Mouse (Mus musculus): ENCODE measurements around the gene Cfap126.

The Cfap126 gene

GRCm38 (mm10) chr1:171122932-171123331 lies 9.2 kb downstream of the Cfap126 start:
- CTCF ChIA-PET: interaction anchor here (0.6 kb wide), 1 partner anchor 22 kb away, joined by 14 read pairs; no protein-coding TSS in a partner anchor

DNA sequence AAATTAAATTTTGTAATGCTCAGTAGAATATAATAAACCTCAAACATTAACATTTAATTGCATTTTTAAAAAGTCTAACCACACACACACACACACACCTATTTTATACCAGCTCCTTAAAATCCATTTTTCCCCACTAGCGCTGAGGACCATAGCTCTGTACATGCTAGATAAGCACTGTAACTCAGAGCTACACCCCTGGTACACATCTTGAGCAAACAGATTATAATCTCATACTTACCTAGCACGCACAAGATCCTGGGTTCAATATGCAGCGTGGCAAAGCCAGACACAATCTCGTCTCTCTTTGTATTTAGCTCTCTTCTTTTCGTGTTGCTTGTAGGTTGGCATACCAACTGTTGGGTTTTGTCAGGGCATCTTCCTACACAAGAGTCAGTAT lies 10.7 kb downstream of the Cfap126 start:
- CTCF ChIA-PET: no interaction called here

DNA sequence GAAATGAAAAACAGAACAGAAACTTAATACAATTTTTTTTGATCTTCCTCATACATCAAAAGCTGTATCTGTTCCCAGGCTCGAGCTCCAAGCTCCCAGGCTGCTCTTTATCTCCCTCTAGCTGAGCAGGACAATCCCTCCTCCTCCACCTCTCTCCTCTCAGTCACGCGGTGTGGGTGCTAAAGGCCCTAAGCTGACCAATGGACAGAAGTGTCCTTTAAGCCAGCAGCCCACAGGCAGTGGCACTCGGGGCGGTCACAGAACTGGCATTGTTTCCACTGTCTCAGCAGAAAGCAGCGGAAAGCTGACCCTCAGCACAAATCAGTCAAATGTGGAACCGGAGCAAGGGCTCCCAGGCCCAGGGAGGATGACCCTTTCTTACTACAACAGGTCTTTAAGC lies 15.5 kb downstream of the Cfap126 start:
- CTCF ChIA-PET: no interaction called here

DNA sequence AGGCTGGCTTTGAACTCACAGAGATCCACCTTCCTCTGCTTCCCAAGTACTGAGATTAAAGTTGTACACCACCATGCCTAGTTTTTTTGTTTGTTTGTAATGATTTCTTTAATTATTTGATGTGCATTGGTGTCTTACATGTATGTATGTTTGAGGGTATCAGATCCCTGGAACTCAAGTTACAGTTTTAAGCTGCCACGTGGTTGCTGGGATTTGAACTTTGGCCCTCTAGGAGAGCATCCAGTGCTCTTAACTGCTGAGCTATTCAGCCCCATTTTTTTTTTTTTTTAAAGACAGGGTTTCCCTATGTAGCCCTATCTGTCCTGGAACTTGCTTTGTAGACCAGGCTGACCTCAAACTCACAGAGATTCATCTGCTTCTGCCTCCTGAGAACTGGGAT lies 17.3 kb downstream of the Cfap126 start:
- CTCF ChIA-PET: interaction anchor here (0.7 kb wide), 1 partner anchor 11 kb away, joined by 3 read pairs; no protein-coding TSS in a partner anchor

GRCm38 (mm10) chr1:171135600-171135999 lies 21.9 kb downstream of the Cfap126 start:
- CTCF ChIA-PET: no interaction called here

- CTCF ChIA-PET: interaction anchor here (0.6 kb wide), 1 partner anchor 165 kb away, joined by 6 read pairs; no protein-coding TSS in a partner anchor
These were observed 23.9 kb downstream of the Cfap126 start for GRCm38 (mm10) chr1:171137486-171138155.

GRCm38 (mm10) chr1:171142981-171143380 lies 29.3 kb downstream of the Cfap126 start:
- CTCF ChIA-PET: interaction anchor here (0.6 kb wide), 1 partner anchor 41 kb away, joined by 3 read pairs; no protein-coding TSS in a partner anchor

DNA sequence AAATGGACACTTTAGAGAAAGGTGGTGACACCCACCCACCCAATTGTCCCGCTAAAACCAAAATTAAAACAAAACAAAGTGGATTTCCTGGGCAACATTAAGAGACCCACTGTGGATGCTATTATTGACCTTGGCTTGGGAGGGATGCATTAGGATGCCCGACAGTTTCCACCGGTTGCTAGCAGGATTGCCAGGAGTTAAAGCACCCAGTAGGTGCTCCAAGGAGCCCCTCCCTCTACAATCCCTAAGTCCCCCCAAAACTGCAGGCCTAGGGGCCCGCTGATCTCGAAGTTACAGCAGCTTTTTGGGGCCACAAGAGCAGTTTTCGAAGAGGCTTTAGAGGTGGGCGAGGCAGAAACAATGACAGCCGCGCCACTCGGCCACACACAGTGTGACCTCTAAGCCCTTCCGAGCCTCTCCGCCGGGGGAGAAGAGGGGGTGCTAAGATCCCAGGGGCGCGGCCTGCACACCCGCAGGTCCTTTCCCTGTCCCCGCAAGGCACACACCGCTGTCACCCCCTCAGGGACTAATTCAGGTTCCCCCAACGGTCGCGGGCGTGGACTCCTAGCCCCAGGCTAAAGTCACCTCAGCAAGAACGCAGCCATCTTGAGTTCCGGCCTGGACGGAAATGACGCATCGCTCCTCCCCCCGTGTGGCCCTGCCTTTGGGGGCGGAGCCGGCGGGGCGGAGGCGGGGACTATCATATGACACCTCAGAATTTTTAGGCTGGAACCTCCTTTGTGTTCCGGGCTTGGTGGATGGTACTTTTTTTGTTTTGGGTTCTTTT lies 36.4 kb downstream of the Cfap126 start, which contains the start of the genes Sdhc and Mpz:
Gene Sdhc, minus strand, starts transcription at position 630 of the 787 bp plus-strand sequence.
Gene Mpz, plus strand, starts transcription at position 738 of the 787 bp plus-strand sequence.
- CTCF ChIA-PET: interaction anchor here (0.7 kb wide), 1 partner anchor 520 kb away, joined by 3 read pairs; no protein-coding TSS in a partner anchor

GRCm38 (mm10) chr1:171150838-171151391 lies 37.2 kb downstream of the Cfap126 start:
- CTCF ChIA-PET: interaction anchor here (1.2 kb wide), 1 partner anchor 10 kb away, joined by 3 read pairs; no protein-coding TSS in a partner anchor

- CTCF ChIA-PET: interaction anchor here (1.2 kb wide), 1 partner anchor 9 kb away, joined by 3 read pairs; no protein-coding TSS in a partner anchor
These were observed 38.2 kb downstream of the Cfap126 start for GRCm38 (mm10) chr1:171151966-171152365.

DNA sequence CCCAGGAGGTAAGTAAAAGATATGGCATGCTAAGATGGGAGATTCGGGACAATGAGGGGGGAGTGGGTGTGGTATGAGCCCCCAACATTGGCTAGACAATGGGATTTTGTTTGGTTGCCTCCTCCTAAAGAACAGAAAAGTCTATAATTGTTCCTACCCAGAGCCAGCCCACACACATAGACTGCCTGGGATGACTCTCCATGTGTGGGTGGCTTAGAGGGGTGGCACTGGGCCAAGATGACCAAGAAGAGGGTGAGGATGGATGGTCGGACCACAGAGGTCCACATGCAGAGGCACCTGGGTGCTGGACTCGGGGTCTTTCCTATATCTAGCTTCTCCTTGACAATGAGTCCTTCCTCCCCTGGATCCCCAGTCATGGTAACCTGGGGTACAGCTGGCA lies 42.9 kb downstream of the Cfap126 start:
- CTCF ChIA-PET: interaction anchor here (0.7 kb wide), 1 partner anchor 553 kb away, joined by 7 read pairs; no protein-coding TSS in a partner anchor

DNA sequence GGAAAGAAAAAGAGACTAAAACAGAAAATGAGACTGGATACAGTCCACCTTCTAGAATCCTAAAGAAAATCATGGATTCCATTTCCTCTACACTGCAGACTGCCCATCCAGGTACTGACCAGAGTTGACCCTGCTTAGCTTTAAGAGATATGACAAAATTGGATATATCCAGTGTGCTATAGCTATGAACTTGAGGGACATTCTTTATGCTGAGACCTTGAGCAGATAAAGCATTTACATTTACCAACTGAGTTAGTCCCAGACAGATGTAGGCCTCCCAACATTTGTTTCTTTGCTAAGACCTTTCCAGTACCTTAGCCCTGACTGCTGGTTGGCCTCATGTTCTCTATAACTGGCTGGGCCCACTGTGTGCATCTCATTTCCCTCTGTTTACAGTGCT lies 44.2 kb downstream of the Cfap126 start:
- CTCF ChIA-PET: no interaction called here

DNA sequence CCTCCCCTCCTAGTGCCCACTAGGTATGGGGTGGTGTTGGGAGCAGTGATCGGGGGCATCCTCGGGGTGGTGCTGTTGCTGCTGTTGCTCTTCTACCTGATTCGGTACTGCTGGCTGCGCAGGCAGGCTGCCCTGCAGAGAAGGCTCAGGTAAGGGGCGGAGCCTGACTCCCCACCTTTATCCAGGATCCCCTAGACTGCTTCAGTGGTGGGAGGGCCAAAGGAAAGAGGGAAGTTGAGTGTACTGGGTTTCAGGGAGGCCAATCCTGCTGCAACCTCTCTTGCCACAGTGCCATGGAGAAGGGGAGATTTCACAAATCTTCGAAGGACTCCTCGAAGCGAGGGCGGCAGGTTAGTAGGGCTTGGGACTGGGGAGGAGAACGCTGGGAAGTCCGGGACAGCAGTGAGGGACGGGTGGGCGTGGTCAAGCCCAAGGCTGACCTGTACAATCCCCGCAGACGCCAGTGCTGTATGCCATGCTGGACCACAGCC lies 45.8 kb downstream of the Cfap126 start:
- CTCF ChIA-PET: no interaction called here

DNA sequence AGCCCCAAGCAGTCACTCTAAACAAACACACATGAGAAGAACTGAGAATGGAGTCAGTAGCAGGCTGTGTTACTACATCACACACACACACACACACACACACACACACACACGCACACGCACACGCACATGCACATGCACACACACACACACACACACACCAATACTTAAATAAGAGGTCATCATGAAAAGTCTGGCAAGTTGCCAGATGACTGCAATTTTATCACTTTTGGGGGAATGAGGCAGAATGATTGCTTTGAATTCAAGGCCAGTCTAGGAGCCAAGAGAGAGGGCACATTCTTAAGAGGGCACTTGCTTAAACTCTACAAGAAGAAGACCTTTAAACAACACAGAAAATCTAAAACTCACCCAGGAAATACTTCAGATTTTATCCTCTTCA lies 48.8 kb downstream of the Cfap126 start:
- CTCF ChIA-PET: interaction anchor here (1.3 kb wide), 1 partner anchor 33 kb away, joined by 3 read pairs; the partner anchor contains the start of gene Pcp4l1

- CTCF ChIA-PET: no interaction called here
These were observed 50.5 kb downstream of the Cfap126 start for GRCm38 (mm10) chr1:171164258-171164657.

GRCm38 (mm10) chr1:171165629-171166345 lies 52.1 kb downstream of the Cfap126 start:
- CTCF ChIA-PET: no interaction called here

DNA sequence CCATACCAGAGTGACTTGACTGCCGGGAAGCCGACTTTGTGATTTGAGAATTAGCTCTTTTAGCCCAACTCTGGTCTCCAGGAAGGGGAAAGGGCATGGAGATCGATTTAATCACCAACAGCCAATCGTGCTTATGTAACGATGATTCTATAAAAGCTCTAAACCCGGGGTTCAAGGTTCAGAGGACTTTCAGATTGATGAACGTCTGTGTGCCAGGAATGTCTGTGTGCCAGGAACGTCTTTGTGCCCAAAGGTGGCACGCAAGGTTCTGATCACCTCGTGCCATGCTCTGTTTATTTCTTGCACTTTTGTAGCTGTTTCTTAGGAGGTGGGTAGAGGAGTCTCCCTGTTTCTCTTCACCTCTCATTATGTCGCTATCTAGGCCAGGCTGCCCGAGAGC lies 55.2 kb downstream of the Cfap126 start:
- CTCF ChIA-PET: no interaction called here

DNA sequence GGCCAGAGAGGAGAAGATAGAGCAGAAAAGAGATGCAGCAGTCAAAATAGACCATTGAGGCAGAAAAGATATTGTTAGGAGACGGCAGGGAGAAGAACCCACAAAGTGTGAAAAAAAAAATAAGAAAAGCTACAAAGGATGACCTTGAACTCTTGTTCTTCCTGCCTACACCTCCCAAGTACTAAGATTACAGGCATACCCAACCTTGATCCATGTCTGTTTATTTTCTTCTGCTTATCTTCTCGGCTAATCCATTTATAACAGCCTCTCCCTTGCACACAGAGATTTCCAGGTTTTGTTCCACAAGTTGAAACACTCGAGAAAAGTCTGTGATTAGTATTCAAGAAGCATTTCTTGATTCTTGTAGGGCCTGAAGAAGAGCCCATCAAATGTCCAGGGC lies 56.2 kb downstream of the Cfap126 start:
- CTCF ChIA-PET: no interaction called here

GRCm38 (mm10) chr1:171171138-171171537 lies 57.4 kb downstream of the Cfap126 start:
- CTCF ChIA-PET: no interaction called here

GRCm38 (mm10) chr1:171172779-171173178 lies 59.1 kb downstream of the Cfap126 start:
- CTCF ChIA-PET: no interaction called here

Data from spleen, embryonic (tissue).